Mouse (Mus musculus): ENCODE data around the gene Gal3st1. TPM values are rescaled to one million over a fixed set of nuclear protein-coding genes. Genes with fewer than 3 reads are reported as not detected.

Gal3st1 gene
- total and polyA plus RNA-seq, 3 experiments, result not detected

- ATAC-seq (ENCODE audit: extremely low read depth, insufficient number of reproducible peaks, low FRiP score, poor library complexity, severe bottlenecking), result no peak
- no peaks in the 10 kb centered on the region for H3K36me3 ChIP-seq (replicated peaks)
- peaks cover 18% of the 10 kb centered on the region for H3K27me3 ChIP-seq (ENCODE audit: insufficient read depth, low read length)
- H3K4me1 ChIP-seq (ENCODE audit: insufficient read depth, low read depth, low read length), result no peaks in the 10 kb centered on the region; the same call in 1 of the 2 replicates
- no peak for TF ChIP-seq CTCF (IDR thresholded peaks at IDR 0.05; ENCODE audit: low read depth, low read length)
- TF ChIP-seq TAL1 (conservative IDR thresholded peaks at IDR 0.05; ENCODE audit: low read depth, low read length), result no peak
- TF ChIP-seq POLR2AphosphoS5 (IDR thresholded peaks at IDR 0.05; ENCODE audit: insufficient replicate concordance, low read depth, low read length), result no peak
- no peak for TF ChIP-seq GATA2 (IDR thresholded peaks at IDR 0.05; ENCODE audit: borderline replicate concordance, low read depth, low read length)
- TF ChIP-seq GATA1 (IDR thresholded peaks at IDR 0.05; ENCODE audit: borderline replicate concordance, low read length), result no peak
- no peaks in the 10 kb centered on the region for H3K9me3 ChIP-seq (replicated peaks)
- H3K4me3 ChIP-seq (ENCODE audit: low read depth, low read length), result no peak overlapping the region
- DNase-seq (ENCODE audit: low spot score), result no peak
These were observed 50.7 kb downstream of the Gal3st1 start for GRCm38 (mm10) chr11:4034169-4034568.

GRCm38 (mm10) chr11:4035116-4035892 lies 51.9 kb downstream of the Gal3st1 start:
- peaks cover 16% of the 10 kb centered on the region for H3K27me3 ChIP-seq (ENCODE audit: insufficient read depth, low read length)
- no peak for TF ChIP-seq POLR2AphosphoS5 (IDR thresholded peaks at IDR 0.05; ENCODE audit: insufficient replicate concordance, low read depth, low read length)
- TF ChIP-seq CTCF (IDR thresholded peaks at IDR 0.05; ENCODE audit: low read depth, low read length), result no peak
- TF ChIP-seq GATA2 (IDR thresholded peaks at IDR 0.05; ENCODE audit: borderline replicate concordance, low read depth, low read length), result no peak
- TF ChIP-seq GATA1 (IDR thresholded peaks at IDR 0.05; ENCODE audit: borderline replicate concordance, low read length), result no peak
- no peak for TF ChIP-seq TAL1 (conservative IDR thresholded peaks at IDR 0.05; ENCODE audit: low read depth, low read length)
- DNase-seq (ENCODE audit: low spot score) (no peak), ATAC-seq (ENCODE audit: extremely low read depth, insufficient number of reproducible peaks, low FRiP score, poor library complexity, severe bottlenecking) (no peak)
- H3K36me3 ChIP-seq (replicated peaks), result no peaks in the 10 kb centered on the region
- H3K4me3 ChIP-seq (ENCODE audit: low read depth, low read length), result no peak overlapping the region
- H3K4me1 ChIP-seq (ENCODE audit: insufficient read depth, low read depth, low read length), result no peaks in the 10 kb centered on the region; the same call in 1 of the 2 replicates
- no peaks in the 10 kb centered on the region for H3K9me3 ChIP-seq (replicated peaks)

- TF ChIP-seq CTCF (IDR thresholded peaks at IDR 0.05; ENCODE audit: low read depth, low read length) (no peak), GATA1 (IDR thresholded peaks at IDR 0.05; ENCODE audit: borderline replicate concordance, low read length) (no peak), GATA2 (IDR thresholded peaks at IDR 0.05; ENCODE audit: borderline replicate concordance, low read depth, low read length) (no peak), TAL1 (conservative IDR thresholded peaks at IDR 0.05; ENCODE audit: low read depth, low read length) (no peak), POLR2AphosphoS5 (IDR thresholded peaks at IDR 0.05; ENCODE audit: insufficient replicate concordance, low read depth, low read length) (no peak)
- DNase-seq (ENCODE audit: low spot score) (no peak), ATAC-seq (ENCODE audit: extremely low read depth, insufficient number of reproducible peaks, low FRiP score, poor library complexity, severe bottlenecking) (no peak)
- Histone ChIP-seq H3K4me1 (ENCODE audit: insufficient read depth, low read depth, low read length) (no peaks in the 10 kb centered on the region; the same call in 1 of the 2 replicates), H3K27me3 (ENCODE audit: insufficient read depth, low read length) (peaks cover 15% of the 10 kb centered on the region), H3K4me3 (ENCODE audit: low read depth, low read length) (no peak overlapping the region), H3K9me3 (replicated peaks) (no peaks in the 10 kb centered on the region), H3K36me3 (replicated peaks) (no peaks in the 10 kb centered on the region)
These were observed 52.5 kb downstream of the Gal3st1 start for GRCm38 (mm10) chr11:4035916-4036315.

GRCm38 (mm10) chr11:4036365-4037084 lies 53.1 kb downstream of the Gal3st1 start:
- H3K4me1 ChIP-seq (ENCODE audit: insufficient read depth, low read depth, low read length), result no peaks in the 10 kb centered on the region; the same call in 1 of the 2 replicates
- TF ChIP-seq GATA2 (IDR thresholded peaks at IDR 0.05; ENCODE audit: borderline replicate concordance, low read depth, low read length), result no peak
- TF ChIP-seq TAL1 (conservative IDR thresholded peaks at IDR 0.05; ENCODE audit: low read depth, low read length), result no peak
- no peak for TF ChIP-seq GATA1 (IDR thresholded peaks at IDR 0.05; ENCODE audit: borderline replicate concordance, low read length)
- TF ChIP-seq CTCF (IDR thresholded peaks at IDR 0.05; ENCODE audit: low read depth, low read length), result no peak
- TF ChIP-seq POLR2AphosphoS5 (IDR thresholded peaks at IDR 0.05; ENCODE audit: insufficient replicate concordance, low read depth, low read length), result no peak
- no peak for ATAC-seq (ENCODE audit: extremely low read depth, insufficient number of reproducible peaks, low FRiP score, poor library complexity, severe bottlenecking)
- peaks cover 10% of the 10 kb centered on the region for H3K27me3 ChIP-seq (ENCODE audit: insufficient read depth, low read length)
- DNase-seq (ENCODE audit: low spot score), result no peak
- H3K36me3 ChIP-seq (replicated peaks), result no peaks in the 10 kb centered on the region
- H3K9me3 ChIP-seq (replicated peaks), result no peaks in the 10 kb centered on the region
- H3K4me3 ChIP-seq (ENCODE audit: low read depth, low read length), result no peak overlapping the region

GRCm38 (mm10) chr11:4039951-4040350 lies 56.5 kb downstream of the Gal3st1 start:
- Histone ChIP-seq H3K9me3 (replicated peaks) (no peaks in the 10 kb centered on the region), H3K4me3 (ENCODE audit: low read depth, low read length) (no peak overlapping the region), H3K4me1 (ENCODE audit: insufficient read depth, low read depth, low read length) (no peaks in the 10 kb centered on the region; the same call in 1 of the 2 replicates), H3K36me3 (replicated peaks) (no peaks in the 10 kb centered on the region), H3K27me3 (ENCODE audit: insufficient read depth, low read length) (peaks cover 7% of the 10 kb centered on the region)
- no peak for DNase-seq (ENCODE audit: low spot score)
- no peak for TF ChIP-seq POLR2AphosphoS5 (IDR thresholded peaks at IDR 0.05; ENCODE audit: insufficient replicate concordance, low read depth, low read length)
- TF ChIP-seq GATA1 (IDR thresholded peaks at IDR 0.05; ENCODE audit: borderline replicate concordance, low read length), result no peak
- no peak for TF ChIP-seq GATA2 (IDR thresholded peaks at IDR 0.05; ENCODE audit: borderline replicate concordance, low read depth, low read length)
- no peak for TF ChIP-seq TAL1 (conservative IDR thresholded peaks at IDR 0.05; ENCODE audit: low read depth, low read length)
- no peak for TF ChIP-seq CTCF (IDR thresholded peaks at IDR 0.05; ENCODE audit: low read depth, low read length)
- no peak for ATAC-seq (ENCODE audit: extremely low read depth, insufficient number of reproducible peaks, low FRiP score, poor library complexity, severe bottlenecking)

- H3K4me1 ChIP-seq (ENCODE audit: insufficient read depth, low read depth, low read length), result no peaks in the 10 kb centered on the region
- ATAC-seq (ENCODE audit: extremely low read depth, insufficient number of reproducible peaks, low FRiP score, poor library complexity, severe bottlenecking) (no peak), DNase-seq (ENCODE audit: low spot score) (no peak)
- H3K27me3 ChIP-seq (ENCODE audit: insufficient read depth, low read length), result peaks cover 5% of the 10 kb centered on the region
- H3K9me3 ChIP-seq (replicated peaks), result no peaks in the 10 kb centered on the region
- TF ChIP-seq TAL1 (conservative IDR thresholded peaks at IDR 0.05; ENCODE audit: low read depth, low read length) (no peak), GATA2 (IDR thresholded peaks at IDR 0.05; ENCODE audit: borderline replicate concordance, low read depth, low read length) (no peak), POLR2AphosphoS5 (IDR thresholded peaks at IDR 0.05; ENCODE audit: insufficient replicate concordance, low read depth, low read length) (no peak), CTCF (IDR thresholded peaks at IDR 0.05; ENCODE audit: low read depth, low read length) (no peak), GATA1 (IDR thresholded peaks at IDR 0.05; ENCODE audit: borderline replicate concordance, low read length) (no peak)
- H3K36me3 ChIP-seq (replicated peaks), result no peaks in the 10 kb centered on the region
- no peak overlapping the region for H3K4me3 ChIP-seq (ENCODE audit: low read depth, low read length)
These were observed 57.7 kb downstream of the Gal3st1 start for GRCm38 (mm10) chr11:4041123-4041625.

All from G1E (cell line).